Mouse (Mus musculus) erythroblast, adult 5-6 weeks (primary cell): ENCODE results near the gene Fnbp1. TPM values are rescaled to one million over a fixed set of nuclear protein-coding genes. Genes with fewer than 3 reads are reported as not detected.
"Not testable (repeated sequence)": the region's sequence is repeated elsewhere in the genome, so short reads cannot be mapped to it uniquely, and the experiment has no call there.

ENCODE experiments used
- ATAC-seq: replicated peaks from 2 replicates; pipeline ENCODE4 v1.8.0; 2016; ENCODE audit warnings: moderate number of reproducible peaks, mild to moderate bottlenecking, moderate TSS enrichment, inconsistent platforms; ENCODE audit not compliant: poor library complexity, low FRiP score, severe bottlenecking
- total RNA-seq, 2 experiments: library from RNA; stranded (forward) in 1 of 2; stranded (reverse) in 1 of 2; fragments of 150-400 nt in 1 of 2; fragments of 200-764, 138-1000 nt in 1 of 2; gene quantifications; 2 replicates each; pipeline versions ENCODE4 v1.2.3 to v1.2.4; 2015 to 2017; ENCODE audit warnings: low replicate concordance in 2 of 2

Fnbp1 gene
- total RNA-seq (2015; ENCODE audit: low replicate concordance) = 15.5 and 20.4 TPM in 2 replicates
- 2.9 and 6.1 TPM in 2 replicates for total RNA-seq (2017; ENCODE audit: low replicate concordance)

DNA sequence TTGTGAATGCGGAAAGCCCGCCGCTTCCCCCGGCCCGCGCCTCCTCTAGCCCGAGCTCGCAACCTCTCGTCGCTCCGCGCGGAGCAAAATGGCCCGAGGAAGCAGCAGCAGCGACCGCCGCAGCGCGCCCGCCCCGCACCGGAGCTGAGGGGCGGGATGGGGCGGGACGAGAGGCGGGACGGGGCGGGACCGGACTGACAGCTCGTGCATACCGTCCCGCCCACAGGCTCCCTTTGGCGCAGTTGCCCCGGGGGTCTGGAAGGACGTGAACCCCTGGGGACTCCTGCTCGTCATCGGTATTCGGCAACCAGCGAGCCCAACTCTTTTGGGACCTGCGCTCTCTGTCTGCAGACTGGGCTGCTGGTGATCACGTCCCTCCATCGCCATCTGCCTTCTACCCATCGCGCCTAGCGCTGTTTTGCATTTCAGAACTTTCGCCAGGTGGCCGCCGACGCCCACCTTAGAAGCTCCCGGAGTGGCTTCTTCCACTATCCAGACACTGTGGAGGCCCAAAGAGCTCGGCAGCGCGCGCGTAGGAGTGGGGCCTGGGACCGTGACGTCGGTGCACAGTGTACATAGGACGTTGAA, at the start of gene Fnbp1:
TSS of gene Fnbp1 (minus strand) at position 142 of the 588 bp plus-strand sequence.
- ATAC-seq = peak; percentile 85

- ATAC-seq = no peak
Observed at GRCm38 (mm10) chr2:31189654-31190053, 47.8 kb upstream of the Fnbp1 start.

DNA sequence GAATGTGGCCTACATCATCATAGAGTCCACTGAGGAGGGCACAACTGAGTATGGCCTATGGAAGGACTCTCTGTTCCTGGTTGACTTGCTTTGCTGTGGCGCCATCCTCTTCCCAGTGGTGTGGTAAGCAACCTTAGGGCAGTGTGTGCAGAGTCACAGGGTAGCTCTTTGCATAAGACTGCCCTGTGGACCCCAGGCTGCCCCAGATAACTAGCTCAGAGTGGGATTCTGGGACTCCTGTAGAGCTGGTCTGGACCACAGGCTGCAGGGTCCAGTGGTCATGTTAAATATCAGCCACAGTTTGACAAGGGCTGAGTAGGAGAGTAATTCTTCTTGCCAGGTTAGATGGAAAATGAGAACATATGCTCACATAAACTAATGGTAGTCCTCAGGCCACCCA, 46.9 kb upstream of the Fnbp1 start:
- ATAC-seq = no peak

DNA sequence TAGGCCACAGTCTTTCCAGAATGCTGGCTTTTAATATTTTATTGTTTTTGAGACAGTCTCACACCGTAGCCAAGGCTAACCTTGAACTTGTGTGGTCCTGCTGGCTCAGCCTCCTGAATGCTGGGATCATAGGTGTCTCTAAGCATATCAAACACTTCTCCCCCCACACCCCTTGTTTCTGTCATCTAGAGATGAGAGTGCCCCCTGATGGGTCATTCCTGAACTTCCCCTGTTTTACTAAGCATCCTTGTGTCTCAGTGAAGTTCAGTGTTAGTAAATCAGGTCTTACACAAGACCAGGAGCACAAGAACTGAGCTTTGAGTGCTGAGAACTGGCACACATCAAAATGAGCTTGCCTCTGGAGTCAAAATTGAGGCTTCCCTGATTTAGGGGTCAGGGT, 42.0 kb upstream of the Fnbp1 start:
- ATAC-seq = no peak

DNA sequence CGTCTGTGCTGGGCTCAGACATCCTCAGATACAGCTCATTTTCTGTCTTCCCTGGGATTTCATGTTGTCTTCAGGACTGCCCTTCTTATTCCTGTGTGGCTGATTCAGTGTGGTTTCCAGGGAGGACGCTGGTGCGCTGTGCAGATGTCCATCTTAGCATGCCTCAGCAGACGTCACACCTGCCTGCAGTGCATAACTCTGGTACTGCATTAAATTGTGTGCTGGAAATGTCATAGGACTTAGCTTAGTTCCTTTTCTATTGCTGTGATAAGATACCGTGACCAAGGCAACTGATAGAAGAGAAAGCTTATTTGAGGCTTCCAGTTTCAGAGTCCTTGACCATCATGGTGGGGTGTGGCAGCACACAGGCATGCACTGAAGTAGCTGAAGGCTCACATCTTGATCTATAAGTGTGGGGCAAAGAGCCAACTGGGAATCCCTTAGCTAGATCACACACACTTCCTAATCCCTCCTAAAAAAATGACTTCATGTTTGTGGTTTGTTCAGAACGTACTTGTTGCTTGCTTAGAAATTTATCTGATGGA, 41.0 kb upstream of the Fnbp1 start:
- no peak for ATAC-seq

GRCm38 (mm10) chr2:31180081-31180551, 38.3 kb upstream of the Fnbp1 start:
- ATAC-seq = no peak

GRCm38 (mm10) chr2:31179471-31179870, 37.7 kb upstream of the Fnbp1 start:
- no peak for ATAC-seq

GRCm38 (mm10) chr2:31178593-31178992, 36.8 kb upstream of the Fnbp1 start:
- ATAC-seq = not testable (repeated sequence)

DNA sequence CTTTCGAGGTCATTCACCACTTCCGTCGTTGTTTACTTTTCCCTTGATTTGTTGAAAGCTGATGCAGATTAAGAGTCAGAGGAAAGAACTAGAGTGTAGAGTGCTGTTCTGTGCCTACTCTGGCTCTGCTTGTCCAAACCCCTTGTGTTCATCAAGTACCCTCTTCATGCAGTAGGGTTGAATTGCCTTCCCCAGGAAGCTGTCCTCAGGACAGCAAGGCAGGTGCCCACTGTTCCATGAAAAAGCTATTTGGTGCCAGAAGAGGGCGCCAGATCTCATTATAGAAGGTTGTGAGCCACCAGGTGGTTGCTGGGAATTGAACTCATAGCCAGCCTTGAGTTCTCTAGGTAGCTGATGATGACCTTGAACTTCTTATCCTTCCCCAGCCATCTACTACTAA, 31.5 kb upstream of the Fnbp1 start:
- no peak for ATAC-seq

DNA sequence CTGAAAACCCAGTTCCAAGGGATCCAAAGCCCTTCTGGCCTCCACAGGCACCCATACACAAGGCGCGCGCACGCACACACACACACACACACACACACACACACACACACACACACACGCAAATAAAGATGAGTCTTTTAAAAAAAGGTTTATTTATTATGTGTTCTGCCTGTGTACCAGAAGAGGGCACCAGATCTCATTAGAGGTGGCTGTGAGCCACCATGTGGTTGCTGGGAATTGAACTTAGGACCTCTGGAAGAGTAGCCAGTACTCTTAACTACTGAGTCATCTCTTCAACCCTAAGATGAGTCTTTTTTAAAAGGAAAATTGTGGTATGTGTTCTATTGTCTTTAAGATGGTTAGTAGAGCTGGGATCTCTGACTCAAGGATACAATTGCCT, 30.7 kb upstream of the Fnbp1 start:
- ATAC-seq = no peak

GRCm38 (mm10) chr2:31172001-31172400, 30.2 kb upstream of the Fnbp1 start:
- ATAC-seq = no peak

DNA sequence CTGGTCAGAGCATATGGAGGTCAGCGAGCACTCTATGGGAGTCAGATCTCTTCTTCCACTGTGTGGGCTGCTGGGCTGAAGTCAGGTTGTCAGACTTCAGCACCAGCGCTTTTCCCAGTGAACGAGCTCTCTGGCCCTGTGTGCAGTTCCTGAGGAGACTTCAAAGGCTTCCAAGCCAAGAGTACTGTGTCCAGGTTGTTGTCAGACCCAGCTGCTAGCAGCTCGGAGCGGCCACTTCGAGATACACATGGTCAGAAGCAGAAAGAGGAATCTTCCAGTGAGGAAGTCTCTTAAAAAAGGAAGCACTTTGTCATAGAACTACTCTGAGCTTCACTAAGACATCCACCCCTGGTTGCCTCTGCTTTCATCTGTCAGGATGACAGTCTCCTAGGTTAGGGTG, 28.4 kb upstream of the Fnbp1 start:
- no peak for ATAC-seq

- no peak for ATAC-seq
Observed at GRCm38 (mm10) chr2:31169001-31169400, 27.2 kb upstream of the Fnbp1 start.

GRCm38 (mm10) chr2:31167571-31167970, 25.8 kb upstream of the Fnbp1 start:
- not testable (repeated sequence) for ATAC-seq

- no peak for ATAC-seq
Observed at GRCm38 (mm10) chr2:31165529-31165928, 23.7 kb upstream of the Fnbp1 start.

GRCm38 (mm10) chr2:31164841-31165455, 23.1 kb upstream of the Fnbp1 start:
- no peak for ATAC-seq

- no peak for ATAC-seq
Observed at GRCm38 (mm10) chr2:31163361-31164118, 21.7 kb upstream of the Fnbp1 start.

DNA sequence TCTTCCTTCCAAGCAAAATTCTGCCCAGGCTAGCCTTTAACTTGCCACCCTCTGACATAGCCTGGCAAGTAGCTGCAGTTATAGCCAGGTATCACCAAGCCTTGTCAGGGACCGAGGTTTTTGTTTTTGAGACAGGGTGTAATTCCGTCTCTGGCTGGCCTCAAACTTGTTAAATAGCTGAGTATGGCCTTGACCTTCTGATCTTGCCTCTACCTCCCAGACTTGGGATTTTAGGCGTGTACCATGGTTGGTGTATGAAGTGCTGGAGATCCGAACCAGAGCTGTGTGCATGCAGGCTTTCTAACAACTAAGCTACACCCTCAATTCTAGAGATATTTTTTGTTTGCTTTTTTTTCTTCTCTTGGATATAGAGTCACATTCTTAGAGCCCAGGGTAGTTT, 19.8 kb upstream of the Fnbp1 start:
- no peak for ATAC-seq

GRCm38 (mm10) chr2:31160147-31160920, 18.5 kb upstream of the Fnbp1 start:
- ATAC-seq = peak; percentile 64; the same call in 1 of the 2 replicates

DNA sequence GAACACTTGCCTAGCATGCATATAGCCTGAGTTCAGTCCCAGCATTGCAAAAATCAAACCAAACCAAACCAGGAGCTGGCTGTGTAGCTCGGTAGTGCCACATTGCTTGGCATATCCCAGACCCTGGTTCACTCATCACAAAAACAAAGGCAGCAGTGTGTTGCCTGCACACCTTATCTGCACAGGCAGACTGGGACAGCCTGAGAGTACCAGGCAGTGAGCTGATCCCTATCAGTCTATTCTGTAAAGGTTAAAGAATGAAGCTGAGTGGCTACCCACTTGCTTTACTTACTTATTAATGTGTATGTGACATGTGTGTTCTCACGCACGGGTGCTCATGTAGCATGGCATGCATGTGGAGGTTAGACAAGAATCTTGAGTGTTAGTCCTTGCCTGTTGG, 15.0 kb upstream of the Fnbp1 start:
- no peak for ATAC-seq
